Mouse (Mus musculus): Measurements from ENCODE around the gene Fank1. TPM values are rescaled to one million over a fixed set of nuclear protein-coding genes. Genes with fewer than 3 reads are reported as not detected.
A peak's percentile ranks its signal among the peaks of the same experiment; 100 is the strongest.

The Fank1 gene
- polyA plus RNA-seq, 1 experiment from 2014 or later: 0.24 TPM

- Histone ChIP-seq H3K9me3 (ENCODE audit: control insufficient read depth, low read length) (no peaks in the 10 kb centered on the region), H3K27ac (ENCODE audit: low read depth, low read length) (no peak overlapping the region), H3K4me3 (ENCODE audit: low read length) (no peak overlapping the region), H3K4me1 (ENCODE audit: control insufficient read depth, insufficient read depth, low read length) (no peaks in the 10 kb centered on the region), H3K4me2 (replicated peaks; ENCODE audit: low read depth, low read length) (no peak overlapping the region), H3K9ac (ENCODE audit: low read depth, low read length) (no peak overlapping the region), H3K27me3 (ENCODE audit: control insufficient read depth, insufficient read depth, low read length) (no peaks in the 10 kb centered on the region), H3K36me3 (ENCODE audit: control insufficient read depth, insufficient read depth, low read length) (no peaks in the 10 kb centered on the region)
- WGBS: 80% methylated on average over 19 of the region's 19 CpGs
- ATAC-seq (ENCODE audit: low FRiP score, low TSS enrichment): no peak
These were observed 112.6 kb downstream of the Fank1 start for GRCm38 (mm10) chr7:133888926-133889920.

DNA sequence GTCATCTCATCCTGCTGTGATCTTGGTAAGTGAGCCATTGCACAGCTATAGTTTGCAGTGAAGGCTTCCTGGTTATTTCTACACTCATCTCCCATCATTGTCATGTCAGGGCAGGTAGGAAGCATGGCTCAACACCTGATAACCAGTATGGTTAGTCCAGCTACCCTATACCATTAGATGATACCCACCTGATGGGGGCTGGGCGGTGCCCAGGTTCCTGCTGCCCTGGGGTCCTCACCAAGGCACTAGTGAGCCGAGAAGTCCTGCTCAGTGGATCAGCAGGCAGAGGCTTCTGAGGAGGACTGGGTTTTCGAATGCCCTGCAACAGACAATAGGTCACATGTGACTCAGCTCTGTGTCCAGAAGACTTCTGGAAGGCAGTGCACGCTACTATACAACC is 113.3 kb downstream of the Fank1 start:
- Histone ChIP-seq H3K4me1 (ENCODE audit: control insufficient read depth, insufficient read depth, low read length) (no peaks in the 10 kb centered on the region), H3K36me3 (ENCODE audit: control insufficient read depth, insufficient read depth, low read length) (no peaks in the 10 kb centered on the region), H3K27ac (ENCODE audit: low read depth, low read length) (no peak overlapping the region), H3K9me3 (ENCODE audit: control insufficient read depth, low read length) (no peaks in the 10 kb centered on the region), H3K9ac (ENCODE audit: low read depth, low read length) (no peak overlapping the region), H3K4me3 (ENCODE audit: low read length) (no peak overlapping the region), H3K4me2 (replicated peaks; ENCODE audit: low read depth, low read length) (no peak overlapping the region), H3K27me3 (ENCODE audit: control insufficient read depth, insufficient read depth, low read length) (no peaks in the 10 kb centered on the region)
- no peak for ATAC-seq (ENCODE audit: low FRiP score, low TSS enrichment)
- WGBS: 86% methylated on average over 4 of the region's 4 CpGs

GRCm38 (mm10) chr7:133891298-133891697 is 114.6 kb downstream of the Fank1 start:
- H3K4me3 ChIP-seq (ENCODE audit: low read length): no peak overlapping the region
- H3K36me3 ChIP-seq (ENCODE audit: control insufficient read depth, insufficient read depth, low read length): no peaks in the 10 kb centered on the region
- no peaks in the 10 kb centered on the region for H3K9me3 ChIP-seq (ENCODE audit: control insufficient read depth, low read length)
- no peak overlapping the region for H3K9ac ChIP-seq (ENCODE audit: low read depth, low read length)
- WGBS: 85% methylated on average over 9 of the region's 9 CpGs
- H3K27ac ChIP-seq (ENCODE audit: low read depth, low read length): no peak overlapping the region
- H3K4me1 ChIP-seq (ENCODE audit: control insufficient read depth, insufficient read depth, low read length): no peaks in the 10 kb centered on the region
- H3K4me2 ChIP-seq (replicated peaks; ENCODE audit: low read depth, low read length): no peak overlapping the region
- H3K27me3 ChIP-seq (ENCODE audit: control insufficient read depth, insufficient read depth, low read length): no peaks in the 10 kb centered on the region
- ATAC-seq (ENCODE audit: low FRiP score, low TSS enrichment): no peak

DNA sequence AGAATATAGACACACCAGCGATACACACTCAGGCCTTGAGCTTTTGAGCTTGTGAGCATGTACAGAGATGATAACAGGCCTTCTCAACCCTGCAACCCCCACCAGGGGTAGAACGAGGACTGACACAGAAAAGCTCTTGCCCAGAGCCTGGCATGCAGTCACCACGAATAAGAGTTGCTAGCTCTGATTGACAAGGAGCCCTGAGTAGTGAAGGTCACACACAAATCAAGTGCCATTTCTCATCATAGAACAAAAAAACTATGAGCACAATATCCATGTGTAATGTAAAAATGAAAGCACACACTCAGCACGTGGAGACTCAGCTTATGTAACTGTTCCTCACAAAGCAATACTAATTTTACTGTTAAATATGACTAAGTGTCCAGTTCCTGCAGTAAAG is 115.1 kb downstream of the Fank1 start:
- H3K4me3 ChIP-seq (ENCODE audit: low read length): no peak overlapping the region
- no peaks in the 10 kb centered on the region for H3K4me1 ChIP-seq (ENCODE audit: control insufficient read depth, insufficient read depth, low read length)
- no peak overlapping the region for H3K27ac ChIP-seq (ENCODE audit: low read depth, low read length)
- H3K27me3 ChIP-seq (ENCODE audit: control insufficient read depth, insufficient read depth, low read length): no peaks in the 10 kb centered on the region
- H3K36me3 ChIP-seq (ENCODE audit: control insufficient read depth, insufficient read depth, low read length): no peaks in the 10 kb centered on the region
- no peak for ATAC-seq (ENCODE audit: low FRiP score, low TSS enrichment)
- H3K9ac ChIP-seq (ENCODE audit: low read depth, low read length): no peak overlapping the region
- 72% methylated on average over 4 of the region's 4 CpGs for WGBS
- H3K4me2 ChIP-seq (replicated peaks; ENCODE audit: low read depth, low read length): no peak overlapping the region
- H3K9me3 ChIP-seq (ENCODE audit: control insufficient read depth, low read length): no peaks in the 10 kb centered on the region

- H3K27ac ChIP-seq (ENCODE audit: low read depth, low read length): no peak overlapping the region
- no peak overlapping the region for H3K4me3 ChIP-seq (ENCODE audit: low read length)
- no peaks in the 10 kb centered on the region for H3K9me3 ChIP-seq (ENCODE audit: control insufficient read depth, low read length)
- H3K27me3 ChIP-seq (ENCODE audit: control insufficient read depth, insufficient read depth, low read length): no peaks in the 10 kb centered on the region
- H3K4me1 ChIP-seq (ENCODE audit: control insufficient read depth, insufficient read depth, low read length): no peaks in the 10 kb centered on the region
- WGBS: 87% methylated on average over 4 of the region's 4 CpGs
- no peak overlapping the region for H3K4me2 ChIP-seq (replicated peaks; ENCODE audit: low read depth, low read length)
- no peaks in the 10 kb centered on the region for H3K36me3 ChIP-seq (ENCODE audit: control insufficient read depth, insufficient read depth, low read length)
- ATAC-seq (ENCODE audit: low FRiP score, low TSS enrichment): no peak
- H3K9ac ChIP-seq (ENCODE audit: low read depth, low read length): no peak overlapping the region
These were observed 122.7 kb downstream of the Fank1 start for GRCm38 (mm10) chr7:133899391-133899790.

- WGBS: 85% methylated on average over 4 of the region's 4 CpGs
- no peak for ATAC-seq (ENCODE audit: low FRiP score, low TSS enrichment)
- Histone ChIP-seq H3K27me3 (ENCODE audit: control insufficient read depth, insufficient read depth, low read length) (no peaks in the 10 kb centered on the region), H3K4me3 (ENCODE audit: low read length) (no peak overlapping the region), H3K9ac (ENCODE audit: low read depth, low read length) (no peak overlapping the region), H3K27ac (ENCODE audit: low read depth, low read length) (no peak overlapping the region), H3K36me3 (ENCODE audit: control insufficient read depth, insufficient read depth, low read length) (no peaks in the 10 kb centered on the region), H3K9me3 (ENCODE audit: control insufficient read depth, low read length) (peaks cover 7% of the 10 kb centered on the region; the same call in 1 of the 2 replicates), H3K4me1 (ENCODE audit: control insufficient read depth, insufficient read depth, low read length) (peaks cover 8% of the 10 kb centered on the region; the same call in 1 of the 2 replicates), H3K4me2 (replicated peaks; ENCODE audit: low read depth, low read length) (no peak overlapping the region)
These were observed 132.3 kb downstream of the Fank1 start for GRCm38 (mm10) chr7:133908966-133909365.

DNA sequence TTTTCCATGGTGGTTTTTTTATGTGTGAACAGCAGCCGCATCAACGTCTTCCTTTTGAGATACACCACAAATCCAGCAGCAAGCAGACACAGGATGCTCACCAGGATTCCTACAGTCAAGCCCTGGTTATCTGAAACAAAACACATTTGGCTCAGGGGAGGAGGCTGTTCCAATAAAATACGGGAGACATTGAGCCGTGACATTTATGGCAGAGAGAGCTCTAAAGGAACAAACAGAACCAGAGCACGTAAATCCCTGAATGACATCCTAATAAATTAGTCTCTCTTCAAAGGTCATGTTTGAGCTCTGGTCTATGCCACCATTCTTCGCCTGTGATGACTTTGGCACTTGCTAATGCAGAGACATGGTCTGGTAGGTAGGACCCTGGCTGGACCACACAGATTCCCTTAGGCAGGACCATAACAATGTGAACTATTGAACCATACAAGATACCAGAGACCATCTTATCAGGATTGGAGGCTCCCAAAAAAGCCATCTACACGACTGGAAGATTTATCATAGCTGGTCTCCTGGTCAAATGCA is 133.2 kb downstream of the Fank1 start:
- Histone ChIP-seq H3K9me3 (ENCODE audit: control insufficient read depth, low read length) (peaks cover 7% of the 10 kb centered on the region; the same call in 1 of the 2 replicates), H3K4me2 (replicated peaks; ENCODE audit: low read depth, low read length) (no peak overlapping the region), H3K27me3 (ENCODE audit: control insufficient read depth, insufficient read depth, low read length) (no peaks in the 10 kb centered on the region), H3K9ac (ENCODE audit: low read depth, low read length) (no peak overlapping the region), H3K4me1 (ENCODE audit: control insufficient read depth, insufficient read depth, low read length) (peaks cover 8% of the 10 kb centered on the region; the same call in 1 of the 2 replicates), H3K27ac (ENCODE audit: low read depth, low read length) (no peak overlapping the region), H3K4me3 (ENCODE audit: low read length) (no peak overlapping the region), H3K36me3 (ENCODE audit: control insufficient read depth, insufficient read depth, low read length) (no peaks in the 10 kb centered on the region)
- 25% methylated on average over 7 of the region's 7 CpGs for WGBS
- ATAC-seq (ENCODE audit: low FRiP score, low TSS enrichment): 0 out of 2 replicates have a peak, but pooled peaks have one; percentile 35

DNA sequence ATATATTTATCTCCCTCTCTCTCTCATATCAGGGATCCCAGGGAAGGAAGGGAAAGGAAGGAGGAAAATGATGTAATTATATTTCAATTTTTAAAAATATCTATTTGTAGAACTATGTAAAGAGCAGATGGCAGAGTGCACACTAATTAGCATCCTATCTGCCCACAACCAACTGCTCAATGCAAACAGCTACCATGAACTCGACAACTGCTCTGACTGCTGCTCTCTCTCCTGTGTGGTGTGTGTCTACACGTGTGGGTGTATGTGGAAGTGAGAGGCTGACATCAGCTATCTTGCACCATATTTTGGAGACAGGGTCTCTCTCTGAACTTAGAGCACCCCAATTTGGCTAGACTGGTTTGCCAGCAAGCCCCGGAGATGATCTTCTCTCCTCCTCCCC is 135.2 kb downstream of the Fank1 start:
- 88% methylated on average over 3 of the region's 3 CpGs for whole genome bisulfite sequencing

GRCm38 (mm10) chr7:133916230-133916629 is 139.6 kb downstream of the Fank1 start:
- H3K9me3 ChIP-seq (ENCODE audit: control insufficient read depth, low read length): no peaks in the 10 kb centered on the region
- H3K27me3 ChIP-seq (ENCODE audit: control insufficient read depth, insufficient read depth, low read length): no peaks in the 10 kb centered on the region
- H3K4me1 ChIP-seq (ENCODE audit: control insufficient read depth, insufficient read depth, low read length): no peaks in the 10 kb centered on the region
- no peak overlapping the region for H3K27ac ChIP-seq (ENCODE audit: low read depth, low read length)
- H3K4me3 ChIP-seq (ENCODE audit: low read length): no peak overlapping the region
- ATAC-seq (ENCODE audit: low FRiP score, low TSS enrichment): no peak
- no peak overlapping the region for H3K9ac ChIP-seq (ENCODE audit: low read depth, low read length)
- 86% methylated on average over 9 of the region's 9 CpGs for WGBS
- no peaks in the 10 kb centered on the region for H3K36me3 ChIP-seq (ENCODE audit: control insufficient read depth, insufficient read depth, low read length)
- H3K4me2 ChIP-seq (replicated peaks; ENCODE audit: low read depth, low read length): no peak overlapping the region

More for the DNA sequence above, 135.2 kb downstream of the Fank1 start:
- no peaks in the 10 kb centered on the region for H3K36me3 ChIP-seq (ENCODE audit: control insufficient read depth, insufficient read depth, low read length)
- no peak overlapping the region for H3K27ac ChIP-seq (ENCODE audit: low read depth, low read length)
- H3K9ac ChIP-seq (ENCODE audit: low read depth, low read length): no peak overlapping the region
- no peaks in the 10 kb centered on the region for H3K9me3 ChIP-seq (ENCODE audit: control insufficient read depth, low read length)
- H3K4me3 ChIP-seq (ENCODE audit: low read length): no peak overlapping the region
- no peak overlapping the region for H3K4me2 ChIP-seq (replicated peaks; ENCODE audit: low read depth, low read length)
- ATAC-seq (ENCODE audit: low FRiP score, low TSS enrichment): no peak
- peaks cover 8% of the 10 kb centered on the region; the same call in 1 of the 2 replicates for H3K4me1 ChIP-seq (ENCODE audit: control insufficient read depth, insufficient read depth, low read length)
- no peaks in the 10 kb centered on the region for H3K27me3 ChIP-seq (ENCODE audit: control insufficient read depth, insufficient read depth, low read length)
